ENCODE assay signal across 9 mouse cellular contexts in the genomic region with DNA sequence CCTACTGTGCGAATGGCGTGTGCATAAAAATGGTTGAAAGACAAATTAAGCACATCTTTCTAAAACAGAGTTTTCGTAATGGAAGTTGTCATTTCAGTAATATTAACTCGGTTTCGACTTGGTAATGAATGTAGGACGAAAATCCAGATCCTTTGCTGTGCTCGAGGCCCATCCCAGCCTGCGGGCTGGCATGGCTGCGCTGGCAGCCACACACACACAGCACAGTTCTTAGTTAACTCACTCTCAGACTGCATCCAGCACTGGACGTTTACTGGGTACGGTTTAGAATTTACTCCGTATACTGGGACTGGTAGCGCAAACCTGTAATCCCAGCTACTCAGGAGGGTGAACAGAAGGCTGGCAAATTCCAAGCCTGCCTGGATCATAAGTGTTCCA. TPM values are rescaled to one million over a fixed set of nuclear protein-coding genes. Genes with fewer than 3 reads are reported as not detected.
DNase-seq lines count a peak whose midpoint lies in the region; ATAC-seq and TF ChIP-seq lines count a peak whose summit lies in the region.
"Had no signal": no experiment of that assay in that cellular context is flagged by ENCODE, and none has a peak within 500 bp of the region (broad histone marks: within the 10 kb centered on the region; RNA-seq: fewer than 3 reads in every experiment).

No protein-coding gene starts in this region.

- WGBS in forebrain, postnatal 0 days: 4% methylated on average over 13 of the region's 13 CpGs
- 11% methylated on average over 13 of the region's 13 CpGs for WGBS in midbrain, embryonic 10.5 days

- TF ChIP-seq CTCF in bone marrow macrophage, adult 2 months (IDR thresholded peaks at IDR 0.05; ENCODE audit: low read depth, low read length): 0 out of 2 replicates have a peak, but pooled peaks have one; percentile 26
- no peak for TF ChIP-seq CTCF in forebrain, postnatal 0 days (IDR thresholded peaks at IDR 0.05; ENCODE audit: low read depth)

- peak overlapping the region; percentile 90 for H3K4me2 ChIP-seq in forebrain, postnatal 0 days (ENCODE audit: low read depth)

- H3K9me3 ChIP-seq in forebrain, postnatal 0 days (ENCODE audit: low read length): no peaks in the 10 kb centered on the region
- H3K9me3 ChIP-seq in midbrain, embryonic 10.5 days (replicated peaks): no peaks in the 10 kb centered on the region

- peak; percentile 32 for DNase-seq in layer of hippocampus, adult 11-12 months (ENCODE audit: low spot score)
- DNase-seq in layer of hippocampus, adult 9-11 months: no peak
- DNase-seq in forebrain, postnatal 0 days: no peak
- no peak for DNase-seq in midbrain, embryonic 10.5 days (ENCODE audit: low spot score)
- DNase-seq in spleen, postnatal 10 days (ENCODE audit: low spot score in 2 of 2): no peak
- no peak for DNase-seq in adrenal gland, postnatal 36 days
- DNase-seq in layer of hippocampus, adult 8-10 months (ENCODE audit: low spot score in 2 of 2): no peak

- peak; percentile 67 for ATAC-seq in forebrain, postnatal 0 days

- peak overlapping the region; percentile 87 for H3K9ac ChIP-seq in forebrain, postnatal 0 days

- H3K36me3 ChIP-seq in forebrain, postnatal 0 days (ENCODE audit: insufficient read depth): no peaks in the 10 kb centered on the region
- H3K36me3 ChIP-seq in midbrain, embryonic 10.5 days: peaks cover 18% of the 10 kb centered on the region

- peak overlapping the region; percentile 83 for H3K4me3 ChIP-seq in bone marrow macrophage, adult 2 months (ENCODE audit: insufficient read depth, low read length)
- H3K4me3 ChIP-seq in forebrain, postnatal 0 days (ENCODE audit: low read depth, low read length): peak overlapping the region; percentile 94
- peak overlapping the region; percentile 100 for H3K4me3 ChIP-seq in midbrain, embryonic 10.5 days

- peaks cover 42% of the 10 kb centered on the region for H3K4me1 ChIP-seq in bone marrow macrophage, adult 2 months (ENCODE audit: control insufficient read depth, insufficient read depth, low read length)
- peaks cover 9% of the 10 kb centered on the region for H3K4me1 ChIP-seq in forebrain, postnatal 0 days (ENCODE audit: insufficient read depth)
- H3K4me1 ChIP-seq in midbrain, embryonic 10.5 days: peaks cover 35% of the 10 kb centered on the region

- H3K27me3 ChIP-seq in forebrain, postnatal 0 days (ENCODE audit: insufficient read depth, low read length): no peaks in the 10 kb centered on the region
- no peaks in the 10 kb centered on the region for H3K27me3 ChIP-seq in midbrain, embryonic 10.5 days (ENCODE audit: low read depth, poor library complexity, severe bottlenecking)

- TF ChIP-seq POLR2A in bone marrow macrophage, adult 2 months (IDR thresholded peaks at IDR 0.05; ENCODE audit: borderline replicate concordance, low read depth, low read length): no peak

- H3K27ac ChIP-seq in bone marrow macrophage, adult 2 months (ENCODE audit: insufficient read depth, low read depth, low read length): peak overlapping the region; percentile 63
- H3K27ac ChIP-seq in forebrain, postnatal 0 days (ENCODE audit: low read depth, low read length): peak overlapping the region; percentile 68
- H3K27ac ChIP-seq in midbrain, embryonic 10.5 days (replicated peaks): peak overlapping the region; percentile 95

RNA-seq across cellular contexts. Expression of a gene that starts 0.5 kb away (rescaled TPM):
- polyA plus RNA-seq in bone marrow macrophage, adult 2 months (2012; ENCODE audit: insufficient read depth, insufficient read length, missing spikeins): 69.5 and 74.4 TPM in 2 replicates
- 17.2 and 20.7 TPM in 2 replicates for total RNA-seq in forebrain, postnatal 0 days (2014; rRNA removed)
- polyA plus RNA-seq in forebrain, postnatal 0 days (2015; fragmentation: Nextera tagmentation; extraction: Ambion mirVana): 8.2 and 11.1 TPM in 2 replicates
- polyA plus RNA-seq in midbrain, embryonic 10.5 days (2016; fragmentation: Nextera tagmentation; extraction: Ambion mirVana): 23.7 and 24.2 TPM in 2 replicates
- total RNA-seq in adrenal gland, postnatal 36 days (2021): 10 to 100 TPM; 56.6 to 58.9 TPM
- total RNA-seq in layer of hippocampus, adult 8-10 months (2022): 10 to 100 TPM; 43.0 to 50.3 (median 46.2) TPM

RNA-seq across cellular contexts. Expression of a gene that starts 22.8 kb away (rescaled TPM):
- not detected in 2 replicates for polyA plus RNA-seq in bone marrow macrophage, adult 2 months (2012; ENCODE audit: insufficient read depth, insufficient read length, missing spikeins)
- not detected in 2 replicates for total RNA-seq in forebrain, postnatal 0 days (2014; rRNA removed)
- polyA plus RNA-seq in forebrain, postnatal 0 days (2015; fragmentation: Nextera tagmentation; extraction: Ambion mirVana): not detected in 2 replicates
- not detected in 2 replicates for polyA plus RNA-seq in midbrain, embryonic 10.5 days (2016; fragmentation: Nextera tagmentation; extraction: Ambion mirVana)
- total RNA-seq in adrenal gland, postnatal 36 days (2021): 10 to 100 TPM; 35.7 to 41.3 TPM
- total RNA-seq in layer of hippocampus, adult 8-10 months (2022): not detected
- total RNA-seq: neutrophil, adult 5-6 weeks had no signal

RNA-seq across cellular contexts. Expression of a gene that starts 38.3 kb away (rescaled TPM):
- 5.6 TPM in 1 of 2 replicates, not detected in the other for polyA plus RNA-seq in bone marrow macrophage, adult 2 months (2012; ENCODE audit: insufficient read depth, insufficient read length, missing spikeins)
- total RNA-seq in forebrain, postnatal 0 days (2014; rRNA removed): 3.1 and 4.8 TPM in 2 replicates
- 0.36 and 0.53 TPM in 2 replicates for polyA plus RNA-seq in forebrain, postnatal 0 days (2015; fragmentation: Nextera tagmentation; extraction: Ambion mirVana)
- polyA plus RNA-seq in midbrain, embryonic 10.5 days (2016; fragmentation: Nextera tagmentation; extraction: Ambion mirVana): 2.2 and 2.4 TPM in 2 replicates
- 1 to 10 TPM in 1 of 2 experiments, not detected in 1; 2.4 TPM for total RNA-seq in adrenal gland, postnatal 36 days (2021)
- total RNA-seq in layer of hippocampus, adult 8-10 months (2022): under 1 TPM in 2 of 4 experiments, not detected in 2; 0.43 to 0.47 TPM

RNA-seq across cellular contexts. Expression of a gene that starts 59.0 kb away (rescaled TPM):
- polyA plus RNA-seq in bone marrow macrophage, adult 2 months (2012; ENCODE audit: insufficient read depth, insufficient read length, missing spikeins): 56.0 and 62.1 TPM in 2 replicates
- 27.3 and 33.7 TPM in 2 replicates for total RNA-seq in forebrain, postnatal 0 days (2014; rRNA removed)
- 5.0 and 5.6 TPM in 2 replicates for polyA plus RNA-seq in forebrain, postnatal 0 days (2015; fragmentation: Nextera tagmentation; extraction: Ambion mirVana)
- 2.9 and 4.2 TPM in 2 replicates for polyA plus RNA-seq in midbrain, embryonic 10.5 days (2016; fragmentation: Nextera tagmentation; extraction: Ambion mirVana)
- 10 to 100 TPM; 46.0 to 65.8 TPM for total RNA-seq in adrenal gland, postnatal 36 days (2021)
- 10 to 100 TPM; 89.6 to 98.5 (median 95.2) TPM for total RNA-seq in layer of hippocampus, adult 8-10 months (2022)

Comparison
In these comparisons a context has a peak if more than half of its experiments do, and no peak if none do; other contexts are left out.
1. RNA of a gene that starts 22.8 kb away (total RNA-seq): 35.7 to 41.3 TPM in adrenal gland, postnatal 36 days; not detected in layer of hippocampus, adult 8-10 months and not detected in forebrain, postnatal 0 days; every median in the first group is over 10 times any median in the second.
2. Peak in every context shown above with its lines, with median percentiles within 50 percentile points of each other: H3K27ac ChIP-seq and H3K4me3 ChIP-seq.